Mouse (Mus musculus) ovary, adult 18-20 months (tissue): ENCODE measurements around the gene Eif4a1.
"Not testable (repeated sequence)": the region's sequence is repeated elsewhere in the genome, so short reads cannot be mapped to it uniquely, and the experiment has no call there.

Source experiments
- DNase-seq: peaks from one replicate; pipeline ENCODE4 v3.0.0; 2022; ENCODE audit warnings: low spot score, mixed read lengths

Gene Eif4a1

GRCm38 (mm10) chr11:69672211-69672706, at the start of gene Eif4a1:
TSS of gene Eif4a1 (minus strand) at chr11:69672423.
- peak; percentile 100 for DNase-seq

- no peak for DNase-seq
Observed at GRCm38 (mm10) chr11:69720852-69721251, 48.6 kb upstream of the Eif4a1 start.

- DNase-seq = no peak
Observed at GRCm38 (mm10) chr11:69719423-69719822, 47.2 kb upstream of the Eif4a1 start.

- DNase-seq = no peak
Observed at GRCm38 (mm10) chr11:69718661-69719060, 46.4 kb upstream of the Eif4a1 start.

GRCm38 (mm10) chr11:69716953-69717352, 44.7 kb upstream of the Eif4a1 start:
- no peak for DNase-seq

GRCm38 (mm10) chr11:69715929-69716328, 43.7 kb upstream of the Eif4a1 start:
- peak; percentile 72 for DNase-seq

- DNase-seq = no peak
Observed at GRCm38 (mm10) chr11:69715482-69715881, 43.3 kb upstream of the Eif4a1 start.

- no peak for DNase-seq
Observed at GRCm38 (mm10) chr11:69714636-69715329, 42.6 kb upstream of the Eif4a1 start.

- no peak for DNase-seq
Observed at GRCm38 (mm10) chr11:69712954-69713672, 40.9 kb upstream of the Eif4a1 start.

- no peak for DNase-seq
Observed at GRCm38 (mm10) chr11:69711082-69711481, 38.9 kb upstream of the Eif4a1 start.

- no peak for DNase-seq
Observed at GRCm38 (mm10) chr11:69710470-69710869, 38.2 kb upstream of the Eif4a1 start.

GRCm38 (mm10) chr11:69709554-69710446, 37.6 kb upstream of the Eif4a1 start:
- no peak for DNase-seq

- DNase-seq = no peak
Observed at GRCm38 (mm10) chr11:69708614-69709265, 36.5 kb upstream of the Eif4a1 start.

GRCm38 (mm10) chr11:69707873-69708381, 35.7 kb upstream of the Eif4a1 start:
- no peak for DNase-seq

- no peak for DNase-seq
Observed at GRCm38 (mm10) chr11:69707480-69707847, 35.2 kb upstream of the Eif4a1 start.

GRCm38 (mm10) chr11:69706775-69707479, 34.7 kb upstream of the Eif4a1 start:
- peak; percentile 74 for DNase-seq

- no peak for DNase-seq
Observed at GRCm38 (mm10) chr11:69704613-69705010, 32.4 kb upstream of the Eif4a1 start.

GRCm38 (mm10) chr11:69703814-69704612, 31.8 kb upstream of the Eif4a1 start:
- DNase-seq = no peak

GRCm38 (mm10) chr11:69703381-69703780, 31.2 kb upstream of the Eif4a1 start:
- not testable (repeated sequence) for DNase-seq

- not testable (repeated sequence) for DNase-seq
Observed at GRCm38 (mm10) chr11:69702886-69703285, 30.7 kb upstream of the Eif4a1 start.
